Mouse (Mus musculus) small intestine, adult 2 months (tissue): ENCODE measurements around the gene Megf11. TPM values are rescaled to one million over a fixed set of nuclear protein-coding genes. Genes with fewer than 3 reads are reported as not detected.

ENCODE experiments used
- H3K27ac ChIP-seq: fragments of 200-500 bp; 2 replicates; pipeline ENCODE4 v1.5.1; 2012; ENCODE audit warnings: low read depth, low read length, control low read depth, inconsistent platforms; ENCODE audit not compliant: insufficient read depth
- H3K27me3 ChIP-seq: fragments of 200-500 bp; 2 replicates; pipeline ENCODE4 v1.6.1; 2012; ENCODE audit warnings: mild to moderate bottlenecking, moderate library complexity, low read length, inconsistent platforms; ENCODE audit not compliant: control insufficient read depth, insufficient read depth
- H3K36me3 ChIP-seq: fragments of 200-500 bp; 2 replicates; pipeline ENCODE4 v1.6.1; 2012; ENCODE audit warnings: mild to moderate bottlenecking, low read length, control low read depth, inconsistent platforms; ENCODE audit not compliant: control insufficient read depth, insufficient read depth
- H3K4me1 ChIP-seq: fragments of 200-500 bp; 2 replicates; pipeline ENCODE4 v1.6.1; 2012; ENCODE audit warnings: low read length, inconsistent platforms, mixed read lengths; ENCODE audit not compliant: control insufficient read depth, insufficient read depth, insufficient read length
- H3K4me3 ChIP-seq: fragments of 200-500 bp; 2 replicates; pipeline ENCODE4 v1.5.1; 2012; ENCODE audit warnings: low read depth, mild to moderate bottlenecking, control low read depth, inconsistent platforms, low read length, moderate library complexity
- CTCF ChIP-seq: fragments of 200-500 bp; IDR thresholded peaks from 2 replicates; pipeline ENCODE4 v1.5.1; 2012; ENCODE audit warnings: low read depth, mild to moderate bottlenecking, control low read depth, inconsistent platforms, low read length, moderate library complexity, mixed read lengths; ENCODE audit not compliant: insufficient replicate concordance, insufficient read length; ENCODE audit errors: extremely low read depth
- POLR2A ChIP-seq: fragments of 200-500 bp; IDR thresholded peaks from 2 replicates; pipeline ENCODE4 v1.6.1; 2012; ENCODE audit warnings: low read depth, mild to moderate bottlenecking, control low read depth, inconsistent platforms, low read length, moderate library complexity
- WGBS: fragments of 180-500 bp; shearing (Covaris S2); methylation state at CpG from one replicate; pipeline ENCODE4 v1.1.7; 2018; 5-methylcytosine and 5-hydroxymethylcytosine counted together
- polyA plus RNA-seq: library from polyadenylated mRNA; depleted of rRNA; stranded (reverse); fragments of >200 nt; gene quantifications from 2 replicates; pipeline ENCODE4 v1.2.3, GENCODE M21; 2012

Gene Megf11
- polyA plus RNA-seq, 1 experiment, result 0.10 TPM

GRCm38 (mm10) chr9:64698586-64698985 is 313.2 kb downstream of the Megf11 start:
- WGBS, result 100% methylated on average over 1 of the region's 1 CpGs

GRCm38 (mm10) chr9:64700451-64701311 is 315.3 kb downstream of the Megf11 start:
- 33% methylated on average over 4 of the region's 4 CpGs for WGBS
- H3K4me1 ChIP-seq, result peaks cover 50% of the 10 kb centered on the region

More at GRCm38 (mm10) chr9:64698586-64698985, 313.2 kb downstream of the Megf11 start:
- Histone ChIP-seq H3K36me3 (peaks cover 13% of the 10 kb centered on the region), H3K4me1 (peaks cover 44% of the 10 kb centered on the region), H3K27ac (no peak overlapping the region), H3K27me3 (no peaks in the 10 kb centered on the region), H3K4me3 (no peak overlapping the region)
- TF ChIP-seq POLR2A (no peak), CTCF (no peak)

GRCm38 (mm10) chr9:64701651-64702050 is 316.2 kb downstream of the Megf11 start:
- 66% methylated on average over 1 of the region's 1 CpGs for WGBS
- TF ChIP-seq CTCF (no peak), POLR2A (no peak)
- Histone ChIP-seq H3K4me3 (no peak overlapping the region), H3K4me1 (peaks cover 46% of the 10 kb centered on the region), H3K27me3 (no peaks in the 10 kb centered on the region), H3K36me3 (peaks cover 15% of the 10 kb centered on the region), H3K27ac (peak overlapping the region; percentile 77)

More at GRCm38 (mm10) chr9:64700451-64701311, 315.3 kb downstream of the Megf11 start:
- H3K27me3 ChIP-seq, result no peaks in the 10 kb centered on the region
- H3K27ac ChIP-seq, result peak overlapping the region; percentile 77
- peaks cover 10% of the 10 kb centered on the region for H3K36me3 ChIP-seq
- no peak overlapping the region for H3K4me3 ChIP-seq
- TF ChIP-seq POLR2A (no peak), CTCF (no peak)

- Histone ChIP-seq H3K27ac (no peak overlapping the region; the same call in 1 of the 2 replicates), H3K36me3 (peaks cover 15% of the 10 kb centered on the region)
- no peak for TF ChIP-seq CTCF
- no peak for TF ChIP-seq POLR2A
Measured at GRCm38 (mm10) chr9:64702391-64702790, 317.0 kb downstream of the Megf11 start.

GRCm38 (mm10) chr9:64702937-64703336 is 317.5 kb downstream of the Megf11 start:
- peak overlapping the region; percentile 55 for H3K27ac ChIP-seq
- no peak for TF ChIP-seq POLR2A
- H3K4me1 ChIP-seq, result peaks cover 36% of the 10 kb centered on the region; the same call in 1 of the 2 replicates
- WGBS, result 25% methylated on average over 2 of the region's 2 CpGs
- peaks cover 15% of the 10 kb centered on the region for H3K36me3 ChIP-seq
- no peaks in the 10 kb centered on the region for H3K27me3 ChIP-seq
- no peak overlapping the region for H3K4me3 ChIP-seq

More at GRCm38 (mm10) chr9:64702391-64702790, 317.0 kb downstream of the Megf11 start:
- peaks cover 41% of the 10 kb centered on the region for H3K4me1 ChIP-seq
- H3K4me3 ChIP-seq, result no peak overlapping the region
- no peaks in the 10 kb centered on the region for H3K27me3 ChIP-seq

- Histone ChIP-seq H3K27ac (peak overlapping the region; percentile 55), H3K4me3 (no peak overlapping the region), H3K36me3 (peaks cover 17% of the 10 kb centered on the region), H3K27me3 (no peaks in the 10 kb centered on the region), H3K4me1 (peaks cover 36% of the 10 kb centered on the region; the same call in 1 of the 2 replicates)
- no peak for TF ChIP-seq POLR2A
- no peak for TF ChIP-seq CTCF
Measured at GRCm38 (mm10) chr9:64703420-64703965, 318.1 kb downstream of the Megf11 start.
